Mouse (Mus musculus): ENCODE results near the gene Olfr301. TPM values are rescaled to one million over a fixed set of nuclear protein-coding genes. Genes with fewer than 3 reads are reported as not detected.

The Olfr301 gene
- not detected for total RNA-seq (2022)

DNA sequence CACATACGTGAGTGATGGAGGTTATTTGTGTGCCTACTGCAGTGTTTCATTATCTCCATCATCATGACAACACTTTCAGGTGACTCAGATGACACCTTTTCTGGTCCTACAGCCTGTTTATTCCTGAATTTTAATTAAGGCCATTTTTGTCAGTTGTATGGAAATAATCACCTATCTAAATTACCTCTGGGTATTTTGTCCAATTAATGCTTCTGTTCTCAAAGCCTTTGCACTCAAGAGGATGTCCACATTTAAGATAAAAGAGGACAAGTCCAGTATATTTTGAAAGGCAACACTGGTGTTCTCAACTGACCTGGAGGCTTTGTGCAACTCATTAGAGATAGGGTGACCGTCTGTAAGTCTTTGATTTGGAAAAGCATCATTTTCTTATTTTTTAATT lies at the start of gene Olfr301:
TSS of gene Olfr301 (plus strand) at position 301 of the 400 bp plus-strand sequence.
- no peak for DNase-seq (ENCODE audit: low spot score in 2 of 2)

DNA sequence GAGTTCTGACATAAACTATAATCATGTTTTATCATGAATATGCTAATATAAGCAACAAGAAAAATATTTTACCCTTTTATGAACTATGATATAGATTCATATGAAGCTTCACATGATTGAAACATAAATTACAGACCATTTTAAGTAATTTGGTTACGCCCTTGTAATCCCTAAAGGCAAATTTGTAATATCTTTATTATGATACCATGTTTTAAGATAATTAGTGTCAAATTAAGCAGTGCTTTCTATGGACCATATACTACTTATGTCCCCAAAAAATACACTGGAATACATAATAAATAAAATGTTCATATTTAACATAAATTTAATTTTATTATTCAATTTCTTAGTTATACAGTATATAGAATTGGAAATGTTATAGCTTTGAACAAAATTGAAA lies 36.8 kb upstream of the Olfr301 start, which contains the start of gene Olfr305:
TSS of gene Olfr305 (minus strand) at position 101 of the 400 bp plus-strand sequence.
- DNase-seq (ENCODE audit: low spot score in 2 of 2): no peak

DNA sequence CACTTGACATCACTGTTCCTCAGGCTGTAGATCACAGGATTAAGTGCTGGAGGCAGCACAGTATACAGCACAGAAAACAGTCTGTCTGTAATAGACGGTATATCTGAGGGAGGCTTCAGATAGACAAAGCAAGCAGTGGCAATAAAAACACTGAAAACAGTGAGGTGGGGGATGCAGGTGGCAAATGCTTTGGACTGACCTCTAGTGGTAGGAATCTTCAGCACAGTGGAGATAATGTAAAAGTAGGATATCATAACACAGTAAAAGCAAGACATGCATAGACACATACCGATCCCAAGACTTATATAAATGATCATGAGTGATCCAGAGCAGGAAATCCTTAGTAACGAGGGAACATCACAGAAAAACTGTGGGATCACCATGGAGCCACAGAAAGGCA lies 17.9 kb upstream of the Olfr301 start:
- DNase-seq (ENCODE audit: low spot score in 2 of 2): no peak

DNA sequence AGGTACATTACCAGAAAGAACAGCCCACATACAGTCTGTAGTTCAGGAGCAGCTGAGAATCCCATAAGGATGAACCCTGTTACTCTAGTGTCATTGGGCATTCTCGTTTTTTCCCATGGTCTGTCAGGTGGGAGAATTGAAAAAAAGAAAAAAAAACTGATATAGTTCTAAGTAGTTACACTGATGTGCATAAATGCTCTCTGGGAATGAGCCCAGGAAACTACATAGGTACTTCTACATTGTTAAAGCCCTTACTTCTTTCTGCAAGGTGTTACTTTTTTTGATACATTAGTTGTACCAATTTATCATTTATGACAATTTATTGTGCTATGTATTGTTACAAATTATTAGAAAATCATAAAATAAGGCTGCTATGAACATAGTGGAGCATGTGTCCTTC lies 17.1 kb upstream of the Olfr301 start, which contains the start of gene Olfr304:
TSS of gene Olfr304 (minus strand) at position 101 of the 400 bp plus-strand sequence.
- DNase-seq (ENCODE audit: low spot score in 2 of 2): no peak

DNA sequence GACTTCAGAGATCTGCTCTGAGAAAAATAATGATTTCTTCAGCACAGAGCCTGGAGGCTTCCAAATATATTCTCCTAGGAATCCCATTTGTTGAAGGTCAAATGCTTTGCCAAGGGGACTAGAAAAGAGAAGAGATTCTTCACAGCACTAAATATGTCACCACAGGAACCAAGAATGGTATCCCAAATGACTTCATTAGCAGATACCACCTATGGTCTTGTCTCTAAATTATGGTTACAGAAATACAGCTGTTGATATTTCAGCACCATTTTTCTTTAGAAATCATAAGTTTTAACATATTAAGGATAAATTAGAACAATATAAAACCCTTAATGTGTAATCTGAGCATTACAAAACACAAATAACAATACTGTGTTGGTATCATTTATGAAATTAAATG lies 6.0 kb upstream of the Olfr301 start, which contains the start of gene Olfr303:
TSS of gene Olfr303 (minus strand) at position 101 of the 400 bp plus-strand sequence.
- DNase-seq (ENCODE audit: low spot score in 2 of 2): no peak

DNA sequence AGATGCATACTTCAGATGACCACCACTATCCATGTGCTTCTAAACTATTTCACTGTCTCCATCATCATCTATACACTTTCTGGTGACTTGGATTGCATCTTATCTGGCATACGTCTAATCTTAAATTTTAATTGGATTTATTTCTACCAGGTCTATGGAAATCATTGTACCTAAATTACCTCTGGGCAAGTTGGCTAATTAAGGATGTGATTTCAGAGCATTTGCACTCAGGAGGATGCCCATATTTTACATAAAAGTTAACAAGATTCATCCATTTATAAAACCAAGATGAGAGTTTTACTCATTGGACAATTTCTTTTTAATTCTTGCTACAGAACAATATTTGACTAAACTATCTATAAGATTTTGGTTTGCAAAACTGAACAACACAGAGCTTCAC lies 56.0 kb downstream of the Olfr301 start, which contains the start of gene Olfr299:
TSS of gene Olfr299 (plus strand) at position 301 of the 400 bp plus-strand sequence.
- DNase-seq (ENCODE audit: low spot score in 2 of 2): no peak

Other genes with a start within 250 kb of the Olfr301 start
- gene Vmn2r75, start 232.1 kb upstream of the Olfr301 start, total RNA-seq (2022): not detected
- not detected for gene Vmn2r76, start 157.5 kb upstream of the Olfr301 start, total RNA-seq (2022)
- not detected for gene Olfr310, start 126.7 kb upstream of the Olfr301 start, total RNA-seq (2022)
- gene Olfr309, start 90.1 kb upstream of the Olfr301 start, total RNA-seq (2022): not detected
- not detected for gene Olfr308, start 78.2 kb upstream of the Olfr301 start, total RNA-seq (2022)
- not detected for gene Olfr307, start 66.3 kb upstream of the Olfr301 start, total RNA-seq (2022)
- not detected for gene Olfr305, start 36.9 kb upstream of the Olfr301 start, total RNA-seq (2022)
- not detected for gene Olfr304, start 17.2 kb upstream of the Olfr301 start, total RNA-seq (2022)
- not detected for gene Olfr303, start 6.1 kb upstream of the Olfr301 start, total RNA-seq (2022)
- not detected for gene Olfr299, start 56.1 kb downstream of the Olfr301 start, total RNA-seq (2022)
- not detected for gene Olfr298, start 88.6 kb downstream of the Olfr301 start, total RNA-seq (2022)
- gene Olfr297, start 116.1 kb downstream of the Olfr301 start, total RNA-seq (2022): not detected
- gene Olfr295, start 180.0 kb downstream of the Olfr301 start, total RNA-seq (2022): not detected
- gene Olfr294, start 212.8 kb downstream of the Olfr301 start, total RNA-seq (2022): not detected
- not detected for gene Olfr293, start 245.2 kb downstream of the Olfr301 start, total RNA-seq (2022)